Mouse (Mus musculus) kidney, postnatal 0 days (tissue): ENCODE measurements at regions not wholly inside any gene's neighbourhood (a gene's known extent, or its start where the extent isn't known, plus 50 kb on each side); places are given as distances from the start of the nearest gene placed in this dataset.

ENCODE experiments used
- ATAC-seq: fragments of 200-750 bp; cut with Nextera tagmentation; replicated peaks from 2 replicates; pipeline ENCODE4 v1.8.0; 2017; ENCODE audit warnings: low read depth, moderate number of reproducible peaks, moderate TSS enrichment, moderate library complexity; ENCODE audit not compliant: low FRiP score
- DNase-seq: peaks from one replicate; pipeline ENCODE4 v3.0.0-alpha.2; 2016; ENCODE audit warnings: low spot score
- H3K27ac ChIP-seq: fragments of 300-500 bp; sonication (generic); 2 replicates; pipeline ENCODE4 v1.5.1; 2014; ENCODE audit warnings: mild to moderate bottlenecking
- H3K27me3 ChIP-seq: fragments of 300-500 bp; sonication (generic); 2 replicates; pipeline ENCODE4 v1.6.1; 2014; ENCODE audit warnings: low read length, mixed read lengths; ENCODE audit not compliant: insufficient read depth
- H3K36me3 ChIP-seq: fragments of 300-500 bp; sonication (generic); 2 replicates; pipeline ENCODE4 v1.6.1; 2014; ENCODE audit warnings: low read length, mixed read lengths; ENCODE audit not compliant: insufficient read depth
- H3K4me1 ChIP-seq: fragments of 300-500 bp; sonication (generic); replicated peaks from 2 replicates; pipeline ENCODE4 v1.6.1; 2014; ENCODE audit warnings: antibody characterized with exemption, low read length, mixed read lengths; ENCODE audit not compliant: insufficient read depth
- H3K4me2 ChIP-seq: fragments of 300-500 bp; sonication (generic); 2 replicates; pipeline ENCODE4 v1.6.1; 2014; ENCODE audit warnings: mild to moderate bottlenecking, low read length, moderate library complexity, mixed read lengths
- H3K4me3 ChIP-seq: fragments of 300-500 bp; sonication (generic); replicated peaks from 2 replicates; pipeline ENCODE4 v1.5.1; 2014; ENCODE audit warnings: low read depth, low read length
- H3K9ac ChIP-seq: fragments of 300-500 bp; sonication (generic); 2 replicates; pipeline ENCODE4 v1.6.1; 2014; ENCODE audit warnings: low read depth, low read length
- H3K9me3 ChIP-seq: fragments of 300-500 bp; sonication (generic); replicated peaks from 2 replicates; pipeline ENCODE4 v1.6.1; 2016; ENCODE audit warnings: low read length, inconsistent platforms, mixed read lengths
- CTCF ChIP-seq: IDR thresholded peaks from 2 replicates; pipeline ENCODE4 v1.5.1; 2016; ENCODE audit warnings: antibody characterized with exemption, low read depth, mild to moderate bottlenecking, moderate library complexity
- WGBS: fragments of 180-500 bp; shearing (Covaris S2); extraction: QIAGEN DNeasy Blood & Tissue Kit; methylation state at CpG from one replicate; pipeline ENCODE4 v1.1.7; 2014; 5-methylcytosine and 5-hydroxymethylcytosine counted together

DNA sequence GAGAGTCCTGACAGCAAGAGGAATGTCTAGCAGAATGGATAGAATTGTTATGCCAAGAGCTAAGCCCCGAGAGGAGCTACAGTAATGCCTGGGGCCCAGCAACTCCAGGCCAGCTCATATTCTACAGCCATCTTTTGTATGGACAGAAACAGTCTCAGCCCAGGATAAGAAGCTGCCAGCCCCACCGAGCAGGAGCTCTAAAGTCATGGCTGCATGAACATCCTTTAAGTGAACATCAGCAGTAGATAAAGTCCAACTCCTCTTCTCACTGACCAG lies 141.6 kb upstream of the Snx19 start:
- no peak overlapping the region for H3K4me3 ChIP-seq
- no peaks in the 10 kb centered on the region for H3K9me3 ChIP-seq
- ATAC-seq (no peak), DNase-seq (no peak)
- TF ChIP-seq CTCF, result no peak
- H3K4me2 ChIP-seq, result no peak overlapping the region
- H3K27me3 ChIP-seq, result no peaks in the 10 kb centered on the region
- H3K9ac ChIP-seq, result no peak overlapping the region
- no peak overlapping the region for H3K27ac ChIP-seq
- 52% methylated on average over 2 of the region's 2 CpGs for WGBS
- H3K4me1 ChIP-seq, result no peaks in the 10 kb centered on the region
- H3K36me3 ChIP-seq, result no peaks in the 10 kb centered on the region

DNA sequence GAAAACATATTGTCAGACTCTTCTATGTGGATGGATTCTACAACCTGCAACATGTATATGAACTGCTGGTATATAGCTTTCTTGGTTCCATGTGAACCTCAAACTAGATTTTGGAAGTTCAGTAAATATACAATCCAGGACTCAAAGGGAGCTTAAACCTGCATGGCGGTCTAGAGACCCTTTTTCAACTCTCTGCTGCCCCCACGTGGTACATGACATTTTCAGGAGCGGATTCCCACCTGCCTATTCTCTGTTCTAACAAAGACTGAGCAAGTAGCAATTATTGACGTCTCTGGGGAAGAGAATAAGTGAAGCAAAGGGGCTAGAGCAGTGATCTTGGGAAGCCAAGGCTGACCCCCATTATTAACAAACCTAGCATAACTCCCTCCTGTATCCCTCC lies 127.1 kb upstream of the Snx19 start:
- 26% methylated on average over 4 of the region's 4 CpGs for WGBS
- Histone ChIP-seq H3K4me3 (no peak overlapping the region), H3K4me1 (no peaks in the 10 kb centered on the region), H3K36me3 (no peaks in the 10 kb centered on the region), H3K9me3 (no peaks in the 10 kb centered on the region), H3K27ac (no peak overlapping the region), H3K9ac (no peak overlapping the region), H3K4me2 (no peak overlapping the region), H3K27me3 (no peaks in the 10 kb centered on the region)
- DNase-seq (peak; percentile 42), ATAC-seq (no peak)
- TF ChIP-seq CTCF, result peak; percentile 71

DNA sequence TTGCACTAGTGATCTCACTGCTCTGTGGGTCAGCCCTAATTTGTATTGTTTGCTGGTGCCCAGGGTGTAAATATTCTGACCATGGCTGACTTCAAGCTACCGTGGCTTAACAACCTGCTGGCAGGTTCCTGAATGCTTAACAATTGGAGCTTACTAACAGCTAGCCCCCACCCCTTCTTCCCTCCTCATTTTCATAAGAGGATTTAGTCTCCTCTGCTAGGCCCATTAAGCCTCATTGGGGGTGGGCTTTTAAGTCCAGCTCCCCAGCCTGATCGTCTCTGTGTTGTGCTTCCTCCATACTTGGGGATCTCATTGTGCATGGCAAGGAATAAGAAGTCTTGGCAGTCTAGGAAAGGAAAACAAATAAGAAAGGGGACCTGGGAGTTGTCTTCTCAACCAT lies 118.6 kb upstream of the Snx19 start:
- no peak for TF ChIP-seq CTCF
- Histone ChIP-seq H3K4me2 (no peak overlapping the region), H3K36me3 (no peaks in the 10 kb centered on the region), H3K4me1 (no peaks in the 10 kb centered on the region), H3K9ac (no peak overlapping the region), H3K9me3 (no peaks in the 10 kb centered on the region), H3K27me3 (no peaks in the 10 kb centered on the region), H3K27ac (no peak overlapping the region), H3K4me3 (no peak overlapping the region)
- DNase-seq, result no peak
- ATAC-seq, result no peak
- WGBS, result 29% methylated on average over 2 of the region's 2 CpGs

DNA sequence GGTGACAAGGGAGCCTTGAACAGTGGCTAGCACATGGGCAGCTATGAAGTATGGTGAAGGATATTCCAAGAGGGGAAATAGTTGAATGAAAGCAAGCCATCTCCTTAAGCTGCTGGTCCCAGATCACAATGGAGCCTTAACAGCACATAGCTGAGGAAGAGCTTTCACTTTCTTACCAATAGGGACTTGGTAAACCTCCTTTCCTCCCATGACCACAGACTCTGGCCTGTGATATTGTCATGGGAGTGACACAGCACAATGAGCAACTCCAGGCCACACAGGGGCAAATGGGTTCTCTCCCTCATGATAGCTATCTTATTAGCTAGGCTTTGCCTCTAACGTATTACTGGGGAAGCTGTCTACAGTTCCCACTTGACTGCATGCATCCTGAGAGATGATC lies 113.5 kb upstream of the Snx19 start:
- Histone ChIP-seq H3K9me3 (no peaks in the 10 kb centered on the region), H3K27me3 (no peaks in the 10 kb centered on the region), H3K4me2 (no peak overlapping the region), H3K27ac (no peak overlapping the region), H3K4me3 (no peak overlapping the region), H3K36me3 (no peaks in the 10 kb centered on the region), H3K9ac (no peak overlapping the region), H3K4me1 (no peaks in the 10 kb centered on the region; the same call in 1 of the 2 replicates)
- ATAC-seq (no peak), DNase-seq (no peak)
- 93% methylated on average over 1 of the region's 1 CpGs for WGBS
- TF ChIP-seq CTCF, result no peak

DNA sequence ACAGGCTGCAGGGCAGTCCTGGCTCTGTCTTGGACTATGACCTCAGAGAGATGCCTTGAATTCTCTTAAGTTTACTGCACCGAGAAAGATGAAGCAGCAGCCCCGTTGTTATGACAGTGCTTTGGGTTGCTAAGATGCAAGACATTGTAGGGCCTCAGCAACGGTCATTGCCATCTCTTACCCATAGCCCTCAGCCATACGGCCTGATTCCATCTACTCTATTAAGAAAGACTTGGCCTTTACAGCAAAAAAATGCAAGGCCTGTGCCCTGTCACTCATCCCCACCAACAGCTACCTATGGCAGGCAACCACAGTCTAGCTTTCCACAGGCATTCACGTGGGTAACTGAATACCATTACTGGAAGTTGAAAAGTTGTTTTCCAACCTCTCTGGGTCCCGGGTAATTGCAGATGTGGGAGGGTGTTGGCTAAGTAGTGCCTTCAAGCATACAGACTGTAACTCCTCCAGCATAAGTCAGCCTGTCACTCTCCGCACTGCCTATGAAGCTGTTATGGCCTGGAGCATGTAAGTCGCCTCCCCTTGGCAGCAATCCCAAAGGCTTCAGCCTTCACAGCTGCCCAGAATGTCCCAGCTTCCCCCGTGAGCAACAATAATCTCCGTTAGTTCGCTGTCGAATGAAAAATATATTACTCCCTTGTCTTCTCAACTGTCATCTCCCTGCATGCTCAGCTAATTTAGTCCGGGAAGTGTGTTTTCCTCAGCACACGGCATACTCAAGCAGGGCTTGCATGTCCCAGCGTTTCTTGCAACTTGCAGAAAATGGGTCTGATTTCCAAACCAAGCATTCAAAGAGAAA lies 112.3 kb upstream of the Snx19 start:
- no peak overlapping the region for H3K4me3 ChIP-seq
- DNase-seq, result peak; percentile 89
- no peaks in the 10 kb centered on the region for H3K9me3 ChIP-seq
- peak; percentile 65; the same call in 1 of the 2 replicates for ATAC-seq
- H3K9ac ChIP-seq, result no peak overlapping the region
- peak overlapping the region; percentile 25 for H3K4me2 ChIP-seq
- H3K36me3 ChIP-seq, result no peaks in the 10 kb centered on the region
- no peaks in the 10 kb centered on the region; the same call in 1 of the 2 replicates for H3K4me1 ChIP-seq
- WGBS, result 34% methylated on average over 15 of the region's 15 CpGs
- no peak overlapping the region for H3K27ac ChIP-seq
- TF ChIP-seq CTCF, result no peak
- H3K27me3 ChIP-seq, result no peaks in the 10 kb centered on the region

DNA sequence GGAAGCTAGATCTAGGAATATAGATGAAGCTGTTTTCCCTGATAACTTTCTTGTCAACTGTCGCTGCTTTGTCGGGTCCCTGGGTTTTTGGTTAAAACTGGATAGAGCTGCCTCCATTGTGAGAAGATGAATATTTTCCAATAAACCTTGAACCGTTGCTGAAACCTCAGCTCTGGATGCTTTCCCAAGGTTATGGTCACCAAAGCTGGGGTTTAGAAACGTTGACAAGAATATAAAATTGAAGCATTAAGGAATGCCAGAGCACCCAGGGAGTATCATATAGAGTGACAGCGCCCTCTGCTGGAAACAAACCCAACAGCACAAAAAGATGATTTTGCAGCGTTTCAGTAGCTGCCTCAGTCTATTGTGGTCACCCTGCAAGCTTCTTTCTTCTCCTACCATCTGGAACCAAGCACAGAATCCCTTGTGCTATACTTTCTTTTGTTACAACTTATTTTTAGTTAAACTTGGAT lies 111.7 kb upstream of the Snx19 start:
- WGBS, result 30% methylated on average over 6 of the region's 6 CpGs
- Histone ChIP-seq H3K27me3 (no peaks in the 10 kb centered on the region), H3K4me3 (no peak overlapping the region), H3K4me2 (peak overlapping the region; percentile 25; the same call in 1 of the 2 replicates), H3K4me1 (no peaks in the 10 kb centered on the region; the same call in 1 of the 2 replicates), H3K36me3 (no peaks in the 10 kb centered on the region), H3K9ac (no peak overlapping the region), H3K9me3 (no peaks in the 10 kb centered on the region), H3K27ac (no peak overlapping the region)
- ATAC-seq, result no peak
- peak; percentile 75 for TF ChIP-seq CTCF
- peak; percentile 79 for DNase-seq
